Mouse (Mus musculus) C2C12 (cell line): ENCODE measurements around the gene Polr2m.

Experiments
- CTCF ChIP-seq: IDR thresholded peaks from one replicate; pipeline ENCODE4 v1.5.1; 2011; ENCODE audit not compliant: control insufficient read depth, insufficient read depth, insufficient read length
- MAX ChIP-seq: IDR thresholded peaks from one replicate; pipeline ENCODE4 v1.6.1; 2011; ENCODE audit warnings: mild to moderate bottlenecking, control low read depth
- USF1 ChIP-seq: IDR thresholded peaks from one replicate; pipeline ENCODE4 v1.6.1; 2011; ENCODE audit warnings: low read depth, mild to moderate bottlenecking, control low read depth, moderate library complexity

- TF ChIP-seq USF1 (no peak), MAX (no peak), CTCF (peak; percentile 31)
These were observed 38.2 kb downstream of the Polr2m start for GRCm38 (mm10) chr9:71447573-71447972.
